Mouse (Mus musculus) kidney, postnatal 25 days (tissue): ENCODE measurements around the gene Rab3b.

Source experiments
- DNase-seq, 2 experiments: peaks; one replicate each; pipeline ENCODE4 v3.0.0; 2021; ENCODE audit warnings: mixed read lengths in 2 of 2

Rab3b gene

GRCm38 (mm10) chr4:108878963-108879822 is at the start of gene Rab3b:
TSS of gene Rab3b (plus strand) at chr4:108879063.
- peak; percentile 55 for DNase-seq

DNA sequence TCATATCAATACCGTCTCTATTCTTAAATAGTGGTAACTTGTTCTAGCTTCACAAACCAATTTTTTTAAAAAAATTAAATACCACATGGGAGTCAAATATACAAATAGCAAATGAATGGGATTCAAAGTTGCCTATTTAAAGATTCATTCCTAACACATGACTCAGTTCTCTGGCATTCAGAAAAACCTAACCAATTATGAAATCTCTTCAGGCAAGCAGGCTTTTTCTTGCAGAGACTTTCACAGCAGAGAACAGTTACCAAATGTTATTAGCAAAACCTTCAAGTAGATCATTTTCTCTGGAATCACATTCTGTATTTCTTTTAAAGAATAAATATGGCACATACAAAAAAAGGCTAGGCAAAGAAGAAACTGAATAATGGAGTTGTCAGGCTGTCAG is 48.2 kb upstream of the Rab3b start:
- DNase-seq: no peak

GRCm38 (mm10) chr4:108832916-108833827 is 45.7 kb upstream of the Rab3b start, which contains the start of gene Btf3l4:
TSS of gene Btf3l4 (minus strand) at chr4:108833614.
- DNase-seq: peak; percentile 92 to 96

DNA sequence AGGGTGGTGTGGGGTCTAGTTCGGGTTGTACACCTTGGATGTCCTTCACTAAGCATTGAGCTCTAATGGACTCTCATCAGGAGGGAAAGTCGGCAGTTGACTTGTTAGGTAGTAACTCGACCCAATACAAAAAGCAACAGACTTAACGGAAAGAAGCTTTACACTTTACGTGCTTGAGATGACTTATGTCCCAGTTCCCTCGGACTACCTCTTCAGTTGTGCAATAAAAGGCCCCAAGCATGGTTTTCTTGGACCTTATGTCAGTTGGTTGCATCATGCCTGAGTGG is 45.1 kb upstream of the Rab3b start:
- no peak for DNase-seq

- DNase-seq: peak; percentile 95
Measured at GRCm38 (mm10) chr4:108834115-108834970, 44.5 kb upstream of the Rab3b start, which contains the start of gene Txndc12. TSS of gene Txndc12 (plus strand) at chr4:108834601.

GRCm38 (mm10) chr4:108834971-108835311 is 43.9 kb upstream of the Rab3b start:
- DNase-seq: peak in 1 of 2 experiments; percentile 34

DNA sequence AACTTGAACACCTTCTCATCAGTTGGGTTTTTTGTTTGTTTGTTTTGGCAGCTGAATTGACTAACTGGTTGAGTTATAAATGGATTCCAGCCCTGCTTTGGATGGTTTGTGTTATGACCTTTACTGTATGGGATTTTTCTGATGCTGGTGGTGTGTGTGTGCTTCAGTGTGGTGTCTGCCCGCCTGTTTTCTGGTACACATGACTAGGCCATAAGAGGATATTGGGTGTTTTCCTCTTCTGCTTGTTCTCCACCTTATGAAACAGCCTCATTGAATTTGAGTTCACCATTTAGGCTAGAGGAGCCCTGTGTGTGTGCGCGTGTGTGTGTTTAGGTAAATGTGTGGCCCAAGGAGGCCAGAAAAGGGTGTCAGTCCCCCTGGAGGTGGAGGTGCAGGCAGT is 43.4 kb upstream of the Rab3b start:
- DNase-seq: no peak

GRCm38 (mm10) chr4:108838031-108838430 is 40.8 kb upstream of the Rab3b start:
- no peak for DNase-seq

GRCm38 (mm10) chr4:108841920-108842578 is 36.8 kb upstream of the Rab3b start:
- DNase-seq: no peak

GRCm38 (mm10) chr4:108843336-108843735 is 35.5 kb upstream of the Rab3b start:
- DNase-seq: no peak

GRCm38 (mm10) chr4:108845824-108846569 is 32.9 kb upstream of the Rab3b start:
- DNase-seq: no peak

DNA sequence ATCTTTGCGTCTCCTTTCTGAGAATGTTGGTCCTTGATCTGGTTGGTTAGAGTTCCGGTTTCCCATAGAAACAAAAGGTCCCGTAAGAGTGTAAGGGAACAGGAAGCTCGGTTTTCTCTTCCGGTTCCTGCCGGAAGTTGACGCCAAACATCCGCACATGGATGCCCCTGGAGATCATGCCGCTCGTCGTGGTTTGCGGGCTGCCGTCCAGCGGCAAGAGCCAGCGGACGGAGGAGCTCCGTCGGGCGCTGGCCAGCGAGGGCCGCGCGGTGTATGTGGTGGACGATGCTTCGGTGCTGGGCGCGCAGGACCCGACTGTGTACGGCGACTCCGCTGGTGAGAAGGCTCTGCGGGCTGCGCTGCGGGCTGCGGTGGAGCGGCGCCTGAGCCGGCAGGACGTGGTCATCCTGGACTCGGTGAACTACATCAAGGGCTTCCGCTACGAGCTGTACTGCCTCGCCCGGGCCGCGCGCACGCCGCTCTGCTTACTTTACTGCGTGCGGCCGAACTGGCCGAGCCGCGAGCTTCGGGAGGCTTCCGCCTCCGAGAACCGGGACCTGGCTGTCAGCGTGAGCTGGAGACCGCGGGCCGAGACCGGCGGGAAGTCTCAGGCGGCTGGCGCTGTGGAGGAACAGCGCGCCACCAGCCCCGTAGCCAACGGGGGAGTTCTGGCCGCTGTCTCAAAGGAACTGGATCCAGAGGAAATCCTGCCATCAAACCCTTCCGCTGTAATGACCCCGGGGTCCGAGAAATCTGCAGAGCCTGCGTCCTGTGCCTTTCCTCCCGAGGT is 31.0 kb upstream of the Rab3b start, which contains the start of gene Kti12:
Gene Kti12 (plus strand): TSS at position 71 of the 790 bp plus-strand sequence.
- DNase-seq: peak; percentile 84 to 91

GRCm38 (mm10) chr4:108848505-108848848 is 30.4 kb upstream of the Rab3b start, which contains the start of gene A730015C16Rik:
TSS of gene A730015C16Rik (minus strand) at chr4:108848619.
- DNase-seq: peak; percentile 41 to 71

DNA sequence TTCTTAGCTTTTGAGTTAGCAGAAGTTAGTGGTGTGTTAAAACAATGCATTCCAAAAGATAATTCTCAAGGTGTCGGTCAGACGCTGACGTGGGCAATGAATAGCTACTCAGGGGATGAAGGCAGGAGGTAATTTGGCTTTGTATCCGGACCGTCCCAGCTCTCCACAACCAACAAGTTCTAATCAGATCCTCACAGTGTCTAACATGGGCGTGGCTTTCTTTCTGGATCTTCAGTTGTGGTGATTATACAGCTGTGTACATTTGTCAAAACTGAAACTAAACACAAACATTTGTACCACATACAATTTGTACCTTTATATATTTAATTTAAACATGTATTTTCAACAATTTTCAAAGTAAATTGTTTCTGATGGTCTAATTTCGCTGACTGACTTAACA is 12.1 kb upstream of the Rab3b start:
- DNase-seq: no peak

GRCm38 (mm10) chr4:108869730-108870374 is 9.0 kb upstream of the Rab3b start:
- peak; percentile 63 to 93 for DNase-seq

DNA sequence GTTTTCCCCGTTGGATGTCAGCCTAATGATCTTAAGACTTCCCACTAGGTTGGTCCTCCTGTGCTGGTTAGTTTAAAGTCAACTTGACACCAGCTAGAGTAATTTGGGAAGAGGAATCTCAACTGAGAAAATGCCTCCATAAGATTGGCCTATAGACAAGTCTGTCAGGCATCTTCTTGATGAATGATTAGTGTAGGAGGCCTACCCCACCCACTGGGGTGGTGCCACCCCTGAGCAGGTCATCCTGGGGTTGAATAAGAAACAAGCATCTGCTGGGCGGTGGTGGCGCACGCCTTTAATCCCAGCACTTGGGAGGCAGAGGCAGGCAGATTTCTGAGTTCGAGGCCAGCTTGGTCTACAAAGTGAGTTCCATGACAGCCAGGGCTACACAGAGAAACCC is 5.1 kb upstream of the Rab3b start:
- DNase-seq: no peak

GRCm38 (mm10) chr4:108877901-108878300 is 962 bp upstream of the Rab3b start:
- DNase-seq: no peak

DNA sequence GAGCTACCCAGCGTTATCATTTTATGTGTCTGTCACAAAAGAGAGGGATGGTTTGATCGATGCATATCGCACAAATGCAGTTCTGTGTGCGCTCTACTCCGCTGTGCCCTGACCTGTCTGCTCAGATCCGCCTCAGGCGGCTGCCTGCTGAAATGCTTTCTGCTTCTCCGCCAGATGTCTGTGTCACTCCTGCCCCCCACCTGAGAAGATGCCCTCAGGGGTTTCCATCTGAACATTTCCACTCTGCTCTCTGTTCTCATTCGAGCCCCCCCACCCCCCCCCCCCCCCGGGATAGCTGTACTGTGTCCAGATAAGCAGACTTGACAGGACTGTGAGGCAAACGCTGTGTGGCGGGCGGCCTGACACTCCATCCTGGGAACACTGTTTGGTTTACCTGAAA is 5.0 kb downstream of the Rab3b start:
- DNase-seq: no peak

DNA sequence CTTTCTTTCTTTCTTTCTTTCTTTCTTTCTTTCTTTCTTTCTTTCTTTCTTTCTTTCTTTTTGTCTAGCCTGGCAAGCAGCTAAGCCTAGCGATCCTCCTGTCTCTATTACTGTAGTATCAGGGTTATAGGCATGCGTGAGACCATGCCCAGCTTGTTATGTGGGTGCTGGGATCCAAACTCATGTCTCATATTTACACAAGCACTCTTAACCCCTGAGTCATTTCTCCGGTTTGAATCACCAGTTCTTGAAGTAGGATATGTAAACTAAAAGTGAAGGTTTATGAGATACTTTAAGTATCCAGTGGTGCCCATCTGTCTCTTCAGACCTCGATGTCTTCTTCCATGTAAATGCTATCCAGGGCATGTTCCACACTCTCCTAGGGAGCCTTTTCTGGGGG is 8.6 kb downstream of the Rab3b start:
- DNase-seq: no peak

GRCm38 (mm10) chr4:108890876-108891275 is 12.0 kb downstream of the Rab3b start:
- no peak for DNase-seq
